Mouse (Mus musculus) hindbrain, embryonic 13.5 days (tissue): ENCODE results near the gene Lsm14b. TPM values are rescaled to one million over a fixed set of nuclear protein-coding genes. Genes with fewer than 3 reads are reported as not detected.
A peak's percentile ranks its signal among the peaks of the same experiment; 100 is the strongest.

Source experiments
- ATAC-seq: fragments of 200-750 bp; cut with Nextera tagmentation; 2 replicates; pipeline ENCODE4 v1.8.0; 2017; ENCODE audit warnings: moderate TSS enrichment; ENCODE audit not compliant: low FRiP score
- H3K27ac ChIP-seq: fragments of 300-500 bp; sonication (generic); 2 replicates; pipeline ENCODE4 v1.5.1; 2015; ENCODE audit warnings: inconsistent platforms, mild to moderate bottlenecking, moderate library complexity
- H3K27me3 ChIP-seq: fragments of 300-500 bp; sonication (generic); 2 replicates; pipeline ENCODE4 v1.6.1; 2015; ENCODE audit warnings: mild to moderate bottlenecking, inconsistent platforms
- H3K36me3 ChIP-seq: fragments of 300-500 bp; sonication (generic); 2 replicates; pipeline ENCODE4 v1.6.1; 2015; ENCODE audit warnings: mild to moderate bottlenecking, inconsistent platforms
- H3K4me1 ChIP-seq: fragments of 300-500 bp; sonication (generic); replicated peaks from 2 replicates; pipeline ENCODE4 v1.6.1; 2015; ENCODE audit warnings: inconsistent platforms
- H3K4me2 ChIP-seq: fragments of 300-500 bp; sonication (generic); 2 replicates; pipeline ENCODE4 v1.6.1; 2015; ENCODE audit warnings: inconsistent platforms, mild to moderate bottlenecking, moderate library complexity
- H3K4me3 ChIP-seq: fragments of 300-500 bp; sonication (generic); 2 replicates; pipeline ENCODE4 v1.5.1; 2015; ENCODE audit warnings: mild to moderate bottlenecking, inconsistent platforms
- H3K9ac ChIP-seq: fragments of 300-500 bp; sonication (generic); 2 replicates; pipeline ENCODE4 v1.6.1; 2015; ENCODE audit warnings: mild to moderate bottlenecking, inconsistent platforms
- H3K9me3 ChIP-seq: fragments of 300-500 bp; sonication (generic); 2 replicates; pipeline ENCODE4 v1.6.1; 2016; ENCODE audit warnings: inconsistent platforms
- WGBS: fragments of 180-500 bp; shearing (Covaris S2); methylation state at CpG from one replicate; pipeline ENCODE4 v1.1.7; 2015; 5-methylcytosine and 5-hydroxymethylcytosine counted together
- polyA plus RNA-seq: library from polyadenylated mRNA; unstranded; fragments of >200 nt; fragmentation: Nextera tagmentation; extraction: Ambion mirVana; gene quantifications from 2 replicates; pipeline ENCODE4 v1.2.1, GENCODE M21; 2015

Lsm14b gene
- polyA plus RNA-seq, 1 experiment from 2014 or later: 23.4 TPM

DNA sequence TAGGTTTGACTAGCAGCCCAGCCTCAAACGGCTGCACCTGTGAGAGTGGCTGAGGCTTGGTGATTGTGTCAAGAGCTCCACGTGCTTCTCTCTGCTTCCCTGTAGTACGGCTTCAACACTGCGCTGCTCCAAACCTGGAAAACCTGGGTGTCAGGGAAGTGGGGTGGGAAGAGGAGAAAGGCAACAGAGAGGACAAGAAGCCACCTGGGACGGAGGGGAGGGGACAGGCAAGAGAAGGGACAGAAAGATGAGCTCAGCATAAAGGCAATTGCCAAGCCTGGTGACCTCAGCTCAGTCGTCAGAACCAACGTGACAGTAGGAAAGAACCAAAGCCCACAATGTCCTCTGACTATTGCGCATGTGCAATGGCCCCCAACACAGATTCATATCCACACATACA, 3.9 kb upstream of the Lsm14b start:
- 83% methylated on average over 8 of the region's 8 CpGs for WGBS
- H3K4me3 ChIP-seq: no peak overlapping the region
- H3K27me3 ChIP-seq: peaks cover 32% of the 10 kb centered on the region
- H3K4me1 ChIP-seq: peaks cover 9% of the 10 kb centered on the region
- ATAC-seq: no peak
- no peak overlapping the region for H3K27ac ChIP-seq
- H3K36me3 ChIP-seq: no peaks in the 10 kb centered on the region
- H3K4me2 ChIP-seq: no peak overlapping the region
- no peak overlapping the region for H3K9ac ChIP-seq
- no peaks in the 10 kb centered on the region for H3K9me3 ChIP-seq

DNA sequence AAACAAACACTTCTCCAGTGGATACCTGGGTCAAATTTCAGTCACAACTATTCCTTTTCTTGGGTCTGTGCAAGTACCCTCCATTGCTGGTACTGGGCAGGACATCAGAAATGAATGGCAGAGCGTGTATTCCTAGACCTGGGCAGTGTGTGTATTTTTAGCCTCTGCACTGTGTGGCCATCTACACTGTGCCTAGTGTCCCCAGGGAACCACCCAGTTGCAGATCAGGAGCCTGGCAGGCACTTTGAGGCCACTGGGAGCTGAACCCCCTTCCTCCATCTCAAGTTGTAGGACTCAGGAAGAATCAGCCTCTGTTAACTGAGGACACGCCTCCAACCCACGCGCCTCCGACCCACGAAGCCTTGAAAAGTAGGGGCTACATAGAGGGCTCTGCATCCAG, 2.0 kb upstream of the Lsm14b start:
- H3K4me3 ChIP-seq: no peak overlapping the region
- no peak overlapping the region for H3K4me2 ChIP-seq
- peaks cover 32% of the 10 kb centered on the region for H3K27me3 ChIP-seq
- peaks cover 28% of the 10 kb centered on the region for H3K4me1 ChIP-seq
- no peak overlapping the region for H3K27ac ChIP-seq
- no peak for ATAC-seq
- no peaks in the 10 kb centered on the region for H3K9me3 ChIP-seq
- H3K9ac ChIP-seq: no peak overlapping the region
- WGBS: 72% methylated on average over 6 of the region's 6 CpGs
- peaks cover 4% of the 10 kb centered on the region for H3K36me3 ChIP-seq

- peaks cover 50% of the 10 kb centered on the region for H3K4me1 ChIP-seq
- WGBS: under 1% methylated on average over 63 of the region's 84 CpGs
- no peaks in the 10 kb centered on the region for H3K9me3 ChIP-seq
- peaks cover 30% of the 10 kb centered on the region for H3K36me3 ChIP-seq
- peaks cover 31% of the 10 kb centered on the region for H3K27me3 ChIP-seq
- peak overlapping the region; percentile 80 for H3K4me2 ChIP-seq
- peak overlapping the region; percentile 99 for H3K4me3 ChIP-seq
- H3K27ac ChIP-seq: peak overlapping the region; percentile 98
- no peak; the same call in 1 of the 2 replicates for ATAC-seq
- peak overlapping the region; percentile 99 for H3K9ac ChIP-seq
Measured at GRCm38 (mm10) chr2:180025135-180025860, 511 bp downstream of the Lsm14b start.

- ATAC-seq: no peak
- Histone ChIP-seq H3K4me1 (peaks cover 50% of the 10 kb centered on the region), H3K36me3 (peaks cover 35% of the 10 kb centered on the region), H3K9ac (peak overlapping the region; percentile 99), H3K27me3 (peaks cover 26% of the 10 kb centered on the region), H3K4me2 (peak overlapping the region; percentile 80), H3K9me3 (no peaks in the 10 kb centered on the region), H3K27ac (peak overlapping the region; percentile 98), H3K4me3 (peak overlapping the region; percentile 99)
- 5% methylated on average over 6 of the region's 6 CpGs for WGBS
Measured at GRCm38 (mm10) chr2:180025861-180026200, 1.0 kb downstream of the Lsm14b start.

- Histone ChIP-seq H3K9ac (peak overlapping the region; percentile 99), H3K4me2 (peak overlapping the region; percentile 80), H3K4me3 (peak overlapping the region; percentile 99), H3K4me1 (peaks cover 50% of the 10 kb centered on the region), H3K9me3 (no peaks in the 10 kb centered on the region), H3K27me3 (peaks cover 9% of the 10 kb centered on the region), H3K27ac (no peak overlapping the region), H3K36me3 (peaks cover 55% of the 10 kb centered on the region)
- WGBS: 75% methylated on average over 9 of the region's 9 CpGs
- ATAC-seq: no peak
Measured at GRCm38 (mm10) chr2:180027768-180028167, 3.0 kb downstream of the Lsm14b start.

- Histone ChIP-seq H3K4me3 (no peak overlapping the region), H3K27ac (no peak overlapping the region), H3K4me1 (peaks cover 37% of the 10 kb centered on the region), H3K4me2 (no peak overlapping the region), H3K27me3 (no peaks in the 10 kb centered on the region), H3K9ac (no peak overlapping the region), H3K9me3 (no peaks in the 10 kb centered on the region), H3K36me3 (peaks cover 90% of the 10 kb centered on the region)
- WGBS: 82% methylated on average over 6 of the region's 6 CpGs
- no peak for ATAC-seq
Measured at GRCm38 (mm10) chr2:180031270-180031669, 6.5 kb downstream of the Lsm14b start.

DNA sequence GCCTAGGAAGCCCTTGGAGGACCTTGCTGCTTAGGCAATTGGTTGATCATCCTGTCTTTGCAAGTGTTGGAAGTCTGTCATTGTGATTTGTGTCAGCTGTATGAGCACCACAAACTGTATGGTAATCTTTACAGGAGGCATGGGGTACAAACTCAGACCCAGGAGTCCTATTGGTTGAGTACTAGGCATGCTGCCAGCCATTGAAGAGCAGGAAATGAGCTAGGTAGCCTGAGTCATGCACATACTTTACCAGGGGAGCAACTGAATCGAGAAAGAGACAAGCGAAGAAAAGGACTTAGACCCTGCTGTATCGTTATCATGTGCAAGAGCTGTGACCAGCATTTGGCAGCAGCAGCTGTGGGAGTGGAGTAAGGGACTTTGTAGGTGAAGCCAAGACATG, 8.1 kb downstream of the Lsm14b start:
- no peak overlapping the region for H3K4me3 ChIP-seq
- no peaks in the 10 kb centered on the region for H3K9me3 ChIP-seq
- no peaks in the 10 kb centered on the region for H3K27me3 ChIP-seq
- H3K9ac ChIP-seq: no peak overlapping the region
- H3K36me3 ChIP-seq: peaks cover 100% of the 10 kb centered on the region
- no peak for ATAC-seq
- H3K4me1 ChIP-seq: peaks cover 20% of the 10 kb centered on the region
- no peak overlapping the region for H3K27ac ChIP-seq
- no peak overlapping the region for H3K4me2 ChIP-seq
- 83% methylated on average over 3 of the region's 3 CpGs for WGBS

DNA sequence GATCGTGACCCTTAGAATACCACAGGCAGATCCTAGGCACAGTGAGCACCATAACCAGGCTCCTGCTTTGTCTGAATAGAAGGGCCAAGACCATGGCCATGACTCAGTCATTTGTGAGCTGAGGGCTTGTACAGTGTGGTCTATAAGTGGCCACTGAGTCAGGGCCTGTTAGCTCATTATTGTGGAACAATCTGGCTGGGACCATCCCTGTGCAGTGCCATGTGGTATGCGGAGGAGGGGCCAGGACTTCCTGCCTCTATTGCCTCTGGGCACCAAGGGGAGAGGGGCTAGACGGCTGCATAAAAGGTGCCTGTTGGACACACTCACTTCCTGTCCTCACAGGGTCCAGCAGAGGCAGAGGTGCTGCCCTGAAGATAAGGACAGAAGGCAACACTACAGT, 9.2 kb downstream of the Lsm14b start:
- ATAC-seq: no peak
- H3K4me2 ChIP-seq: no peak overlapping the region
- 71% methylated on average over 3 of the region's 3 CpGs for WGBS
- H3K4me1 ChIP-seq: peaks cover 11% of the 10 kb centered on the region
- no peaks in the 10 kb centered on the region for H3K9me3 ChIP-seq
- H3K4me3 ChIP-seq: no peak overlapping the region
- no peak overlapping the region for H3K9ac ChIP-seq
- H3K36me3 ChIP-seq: peaks cover 100% of the 10 kb centered on the region
- no peak overlapping the region for H3K27ac ChIP-seq
- H3K27me3 ChIP-seq: no peaks in the 10 kb centered on the region

DNA sequence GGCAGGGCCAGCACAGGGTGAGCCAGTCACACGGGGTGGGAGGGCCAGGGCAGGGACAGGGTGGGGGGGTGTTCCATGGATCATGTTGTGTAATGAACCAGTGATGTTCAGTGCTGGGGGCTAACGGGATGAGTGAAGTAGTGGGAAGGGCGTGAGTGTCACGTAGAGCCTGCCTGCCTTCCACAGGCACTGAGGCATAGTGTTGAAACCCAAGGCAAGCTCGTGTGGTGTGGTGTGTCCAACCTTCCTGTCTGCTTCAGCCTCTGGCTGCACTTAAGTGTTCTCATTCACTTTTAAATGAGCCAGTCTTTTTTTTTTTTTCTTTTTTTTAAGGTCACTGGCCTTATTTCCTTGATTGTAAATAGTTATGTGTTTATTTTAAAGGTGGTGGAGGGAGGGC, 10.0 kb downstream of the Lsm14b start:
- H3K4me2 ChIP-seq: no peak overlapping the region
- peaks cover 99% of the 10 kb centered on the region for H3K36me3 ChIP-seq

DNA sequence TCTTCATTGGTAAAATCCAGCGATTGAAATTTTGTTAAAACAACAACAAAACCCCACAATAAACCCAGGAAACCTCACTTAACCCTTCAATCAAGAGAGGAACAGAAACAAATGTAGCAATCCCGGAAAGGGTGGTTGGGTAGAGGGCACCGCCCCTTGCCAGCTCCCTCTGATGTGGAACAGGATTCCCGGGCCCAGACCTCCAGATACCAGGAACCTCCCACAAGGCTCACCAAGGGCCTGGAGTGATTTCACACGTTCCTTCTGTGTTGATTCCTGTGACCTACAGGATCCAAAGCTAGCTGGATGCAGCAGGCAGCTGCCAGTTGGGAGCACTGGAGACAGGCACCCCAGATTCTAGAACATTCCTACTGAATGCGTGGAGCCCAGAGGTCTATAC, 15.6 kb downstream of the Lsm14b start:
- H3K4me3 ChIP-seq: peak overlapping the region; percentile 95
- no peak overlapping the region for H3K27ac ChIP-seq
- H3K36me3 ChIP-seq: peaks cover 43% of the 10 kb centered on the region
- H3K9ac ChIP-seq: peak overlapping the region; percentile 98
- H3K4me1 ChIP-seq: peaks cover 46% of the 10 kb centered on the region
- no peak for ATAC-seq
- no peaks in the 10 kb centered on the region for H3K27me3 ChIP-seq
- H3K9me3 ChIP-seq: no peaks in the 10 kb centered on the region
- 65% methylated on average over 6 of the region's 6 CpGs for WGBS
- peak overlapping the region; percentile 80 for H3K4me2 ChIP-seq

More for the DNA sequence above, 10.0 kb downstream of the Lsm14b start:
- no peaks in the 10 kb centered on the region for H3K9me3 ChIP-seq
- H3K27me3 ChIP-seq: no peaks in the 10 kb centered on the region
- 73% methylated on average over 5 of the region's 5 CpGs for WGBS
- H3K9ac ChIP-seq: no peak overlapping the region
- H3K4me1 ChIP-seq: peaks cover 11% of the 10 kb centered on the region
- H3K27ac ChIP-seq: no peak overlapping the region
- no peak overlapping the region for H3K4me3 ChIP-seq
- ATAC-seq: no peak

GRCm38 (mm10) chr2:180041577-180042255, 16.9 kb downstream of the Lsm14b start:
- H3K36me3 ChIP-seq: peaks cover 37% of the 10 kb centered on the region
- under 1% methylated on average over 60 of the region's 66 CpGs for WGBS
- H3K27me3 ChIP-seq: no peaks in the 10 kb centered on the region
- H3K4me2 ChIP-seq: peak overlapping the region; percentile 80
- H3K9me3 ChIP-seq: no peaks in the 10 kb centered on the region
- H3K4me1 ChIP-seq: peaks cover 52% of the 10 kb centered on the region
- H3K4me3 ChIP-seq: peak overlapping the region; percentile 95
- peak overlapping the region; percentile 98 for H3K9ac ChIP-seq
- H3K27ac ChIP-seq: peak overlapping the region; percentile 99
- peak; percentile 66 for ATAC-seq

- Histone ChIP-seq H3K4me2 (peak within 1 kb of the TSS; percentile 81), H3K4me1 (peaks cover 52% of the 10 kb centered on the region), H3K9ac (peak within 1 kb of the TSS; percentile 98), H3K27ac (peak within 1 kb of the TSS; percentile 99), H3K36me3 (peaks cover 35% of the 10 kb centered on the region), H3K9me3 (no peaks in the 10 kb centered on the region), H3K4me3 (peak within 1 kb of the TSS; percentile 95), H3K27me3 (no peaks in the 10 kb centered on the region)
- under 1% methylated on average over 70 of the region's 78 CpGs for WGBS
- peak; percentile 97 for ATAC-seq
Measured at GRCm38 (mm10) chr2:180042256-180042857, 17.6 kb downstream of the Lsm14b start, which contains the start of the genes Psma7 and Ss18l1. Psma7 (minus strand) TSS chr2:180042433. Ss18l1 (plus strand) TSS chr2:180042509.
